Mouse (Mus musculus) frontal cortex, adult (tissue): ENCODE measurements around the gene Klk1b8.
"Not testable (repeated sequence)": the region's sequence is repeated elsewhere in the genome, so short reads cannot be mapped to it uniquely, and the experiment has no call there.

Experiments
- ATAC-seq: cut with Nextera tagmentation; 2 replicates; pipeline ENCODE4 v1.9.2; 2017; ENCODE audit warnings: mild to moderate bottlenecking, moderate library complexity, mixed read lengths; ENCODE audit not compliant: low TSS enrichment

Gene Klk1b8

GRCm38 (mm10) chr7:43950364-43950763, at the start of gene Klk1b8:
TSS of gene Klk1b8 (plus strand) at chr7:43950664.
- no peak for ATAC-seq

GRCm38 (mm10) chr7:43914821-43915220, 35.6 kb upstream of the Klk1b8 start:
- no peak for ATAC-seq

- ATAC-seq: no peak
Observed at GRCm38 (mm10) chr7:43918426-43918825, 32.0 kb upstream of the Klk1b8 start.

- ATAC-seq: no peak; the same call in 1 of the 2 replicates
Observed at GRCm38 (mm10) chr7:43918871-43919270, 31.6 kb upstream of the Klk1b8 start.

GRCm38 (mm10) chr7:43919559-43920451, 30.7 kb upstream of the Klk1b8 start:
- ATAC-seq: peak; percentile 95

- no peak for ATAC-seq
Observed at GRCm38 (mm10) chr7:43920582-43920981, 29.9 kb upstream of the Klk1b8 start.

GRCm38 (mm10) chr7:43921087-43921486, 29.4 kb upstream of the Klk1b8 start:
- no peak for ATAC-seq

- ATAC-seq: no peak
Observed at GRCm38 (mm10) chr7:43921941-43922340, 28.5 kb upstream of the Klk1b8 start.

- ATAC-seq: no peak
Observed at GRCm38 (mm10) chr7:43925985-43926384, 24.5 kb upstream of the Klk1b8 start.

GRCm38 (mm10) chr7:43928521-43928920, 21.9 kb upstream of the Klk1b8 start:
- no peak for ATAC-seq

- ATAC-seq: no peak
Observed at GRCm38 (mm10) chr7:43932337-43932736, 18.1 kb upstream of the Klk1b8 start.

- ATAC-seq: no peak
Observed at GRCm38 (mm10) chr7:43933440-43933839, 17.0 kb upstream of the Klk1b8 start, which contains the start of gene Klk15. TSS of gene Klk15 (plus strand) at chr7:43933740.

- no peak for ATAC-seq
Observed at GRCm38 (mm10) chr7:43934747-43935146, 15.7 kb upstream of the Klk1b8 start.

GRCm38 (mm10) chr7:43936551-43936950, 13.9 kb upstream of the Klk1b8 start:
- ATAC-seq: no peak

- ATAC-seq: not testable (repeated sequence)
Observed at GRCm38 (mm10) chr7:43942293-43942692, 8.2 kb upstream of the Klk1b8 start.

- no peak for ATAC-seq
Observed at GRCm38 (mm10) chr7:43944727-43945264, 5.7 kb upstream of the Klk1b8 start.

GRCm38 (mm10) chr7:43952703-43953102, 2.2 kb downstream of the Klk1b8 start:
- ATAC-seq: no peak

- ATAC-seq: no peak
Observed at GRCm38 (mm10) chr7:43966451-43966850, 16.0 kb downstream of the Klk1b8 start, which contains the start of gene Klk1b1. TSS of gene Klk1b1 (plus strand) at chr7:43966751.

- ATAC-seq: no peak
Observed at GRCm38 (mm10) chr7:43967058-43967457, 16.6 kb downstream of the Klk1b8 start.

- ATAC-seq: no peak
Observed at GRCm38 (mm10) chr7:43967612-43968011, 17.1 kb downstream of the Klk1b8 start.

- not testable (repeated sequence) for ATAC-seq
Observed at GRCm38 (mm10) chr7:43975761-43976160, 25.3 kb downstream of the Klk1b8 start, which contains the start of gene Klk1b9. TSS of gene Klk1b9 (plus strand) at chr7:43976061.

GRCm38 (mm10) chr7:43985657-43986056, 35.2 kb downstream of the Klk1b8 start:
- ATAC-seq: no peak

- not testable (repeated sequence) for ATAC-seq
Observed at GRCm38 (mm10) chr7:43994821-43995220, 44.4 kb downstream of the Klk1b8 start.
